Mouse (Mus musculus): ENCODE results near the gene Lrig1. TPM values are rescaled to one million over a fixed set of nuclear protein-coding genes. Genes with fewer than 3 reads are reported as not detected.

The Lrig1 gene
- polyA plus RNA-seq, 1 experiment from 2014 or later, result 10.9 TPM

DNA sequence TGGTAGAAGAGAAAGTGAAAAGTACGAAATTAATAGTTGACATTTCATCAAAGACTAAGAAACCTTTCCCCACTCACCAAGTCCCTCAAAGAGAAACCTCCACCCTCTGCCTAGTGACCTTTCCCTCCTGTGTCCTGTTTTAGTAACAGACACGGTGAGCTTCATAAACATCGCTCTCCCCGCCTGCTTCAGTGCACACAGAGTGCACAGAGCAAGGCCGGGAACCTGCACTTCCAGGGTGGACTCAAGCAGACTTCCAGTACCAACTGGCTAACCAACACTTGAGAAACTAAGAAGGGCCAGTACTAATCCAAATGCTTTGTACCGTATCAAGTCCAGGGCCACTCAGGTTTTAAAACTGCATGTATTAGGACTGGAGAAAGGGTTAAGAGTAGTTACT is 36.0 kb downstream of the Lrig1 start:
- Histone ChIP-seq H3K27me3 (ENCODE audit: control insufficient read depth, insufficient read depth, low read length) (no peaks in the 10 kb centered on the region), H3K4me3 (ENCODE audit: low read depth, low read length) (no peak overlapping the region), H3K9ac (ENCODE audit: low read depth, low read length) (no peak overlapping the region), H3K4me2 (no peak overlapping the region), H3K36me3 (ENCODE audit: control insufficient read depth, insufficient read depth, low read length) (no peaks in the 10 kb centered on the region), H3K9me3 (replicated peaks; ENCODE audit: control insufficient read depth, low read length) (no peaks in the 10 kb centered on the region), H3K4me1 (ENCODE audit: control insufficient read depth, insufficient read depth, low read length) (peaks cover 19% of the 10 kb centered on the region), H3K27ac (ENCODE audit: low read depth, low read length) (no peak overlapping the region)
- no peak for ATAC-seq (replicated peaks; ENCODE audit: insufficient number of reproducible peaks, low FRiP score, low TSS enrichment)
- WGBS (ENCODE audit: insufficient replicate concordance), result 58% methylated on average over 6 of the region's 6 CpGs

DNA sequence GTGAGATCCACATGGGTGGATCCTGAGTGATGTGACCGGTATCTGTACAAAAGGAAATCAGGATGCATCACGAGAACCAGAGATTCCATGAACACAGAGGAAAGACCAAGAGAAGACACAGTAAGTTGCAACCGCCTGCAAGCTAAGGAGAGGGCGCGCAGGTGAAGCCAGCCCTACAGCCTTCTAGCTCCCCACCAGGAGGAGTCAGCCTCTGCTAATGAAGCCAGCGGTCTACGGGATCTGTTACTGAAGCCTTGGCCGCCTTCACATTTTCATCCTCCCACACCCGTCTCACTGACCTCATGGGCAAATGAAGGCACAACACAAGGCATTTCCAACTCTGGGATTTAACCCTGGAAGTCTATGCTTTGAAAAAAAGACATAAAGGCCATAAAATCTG is 38.0 kb downstream of the Lrig1 start:
- Histone ChIP-seq H3K9ac (ENCODE audit: low read depth, low read length) (no peak overlapping the region), H3K4me2 (no peak overlapping the region), H3K27ac (ENCODE audit: low read depth, low read length) (no peak overlapping the region), H3K9me3 (replicated peaks; ENCODE audit: control insufficient read depth, low read length) (no peaks in the 10 kb centered on the region), H3K4me1 (ENCODE audit: control insufficient read depth, insufficient read depth, low read length) (peaks cover 16% of the 10 kb centered on the region), H3K4me3 (ENCODE audit: low read depth, low read length) (no peak overlapping the region), H3K36me3 (ENCODE audit: control insufficient read depth, insufficient read depth, low read length) (no peaks in the 10 kb centered on the region), H3K27me3 (ENCODE audit: control insufficient read depth, insufficient read depth, low read length) (no peaks in the 10 kb centered on the region)
- WGBS (ENCODE audit: insufficient replicate concordance), result 76% methylated on average over 9 of the region's 9 CpGs
- no peak for ATAC-seq (replicated peaks; ENCODE audit: insufficient number of reproducible peaks, low FRiP score, low TSS enrichment)

DNA sequence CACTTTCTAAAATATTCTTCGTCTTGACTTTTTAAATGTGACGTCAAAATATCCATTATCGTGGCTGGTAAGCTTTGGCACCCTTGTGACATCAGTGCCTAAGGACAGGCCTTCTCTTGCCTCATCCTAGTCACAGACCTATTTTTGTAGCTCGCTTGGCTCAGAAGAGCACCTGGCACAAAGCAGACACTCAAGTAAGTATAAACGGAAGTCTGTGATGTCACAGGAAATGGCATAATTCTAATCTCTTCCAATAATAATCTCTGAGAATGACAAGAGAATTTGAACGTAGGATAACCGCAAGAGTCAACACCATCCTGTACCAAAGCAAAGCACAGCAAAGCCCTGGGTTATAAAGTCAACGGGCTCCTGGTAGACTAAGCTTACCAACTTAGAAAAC is 38.6 kb downstream of the Lrig1 start:
- 79% methylated on average over 8 of the region's 8 CpGs for WGBS (ENCODE audit: insufficient replicate concordance)
- Histone ChIP-seq H3K36me3 (ENCODE audit: control insufficient read depth, insufficient read depth, low read length) (no peaks in the 10 kb centered on the region), H3K4me2 (no peak overlapping the region), H3K9me3 (replicated peaks; ENCODE audit: control insufficient read depth, low read length) (no peaks in the 10 kb centered on the region), H3K4me3 (ENCODE audit: low read depth, low read length) (no peak overlapping the region), H3K4me1 (ENCODE audit: control insufficient read depth, insufficient read depth, low read length) (peaks cover 16% of the 10 kb centered on the region), H3K27ac (ENCODE audit: low read depth, low read length) (no peak overlapping the region), H3K9ac (ENCODE audit: low read depth, low read length) (no peak overlapping the region), H3K27me3 (ENCODE audit: control insufficient read depth, insufficient read depth, low read length) (no peaks in the 10 kb centered on the region)
- ATAC-seq (replicated peaks; ENCODE audit: insufficient number of reproducible peaks, low FRiP score, low TSS enrichment), result no peak

DNA sequence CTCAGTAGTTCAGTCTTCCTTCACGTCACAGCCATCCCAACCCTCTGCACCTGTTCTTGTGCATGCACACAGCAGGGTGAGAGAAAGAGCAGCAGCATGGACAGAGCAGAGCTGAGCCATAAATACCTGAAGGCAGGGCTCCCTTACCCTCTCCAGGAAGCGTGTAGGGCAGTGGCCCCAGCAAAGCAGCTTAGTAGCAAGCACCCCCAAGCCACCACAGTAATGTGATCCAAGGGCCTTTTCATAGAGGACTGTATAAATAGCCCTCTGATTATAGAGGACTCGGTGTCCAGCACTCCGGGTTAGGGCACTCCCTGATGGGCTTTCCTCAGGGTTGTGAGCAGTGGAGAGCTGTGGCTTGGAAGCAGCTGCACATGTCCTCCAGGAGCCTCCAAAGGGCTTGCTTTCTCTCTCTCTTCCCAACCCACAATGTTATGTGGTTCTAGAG is 40.0 kb downstream of the Lrig1 start:
- WGBS (ENCODE audit: insufficient replicate concordance), result 62% methylated on average over 4 of the region's 4 CpGs
- Histone ChIP-seq H3K4me3 (ENCODE audit: low read depth, low read length) (no peak overlapping the region), H3K4me1 (ENCODE audit: control insufficient read depth, insufficient read depth, low read length) (peaks cover 20% of the 10 kb centered on the region), H3K4me2 (no peak overlapping the region), H3K27ac (ENCODE audit: low read depth, low read length) (no peak overlapping the region), H3K27me3 (ENCODE audit: control insufficient read depth, insufficient read depth, low read length) (no peaks in the 10 kb centered on the region), H3K9me3 (replicated peaks; ENCODE audit: control insufficient read depth, low read length) (no peaks in the 10 kb centered on the region), H3K36me3 (ENCODE audit: control insufficient read depth, insufficient read depth, low read length) (no peaks in the 10 kb centered on the region), H3K9ac (ENCODE audit: low read depth, low read length) (no peak overlapping the region)
- ATAC-seq (replicated peaks; ENCODE audit: insufficient number of reproducible peaks, low FRiP score, low TSS enrichment), result no peak

DNA sequence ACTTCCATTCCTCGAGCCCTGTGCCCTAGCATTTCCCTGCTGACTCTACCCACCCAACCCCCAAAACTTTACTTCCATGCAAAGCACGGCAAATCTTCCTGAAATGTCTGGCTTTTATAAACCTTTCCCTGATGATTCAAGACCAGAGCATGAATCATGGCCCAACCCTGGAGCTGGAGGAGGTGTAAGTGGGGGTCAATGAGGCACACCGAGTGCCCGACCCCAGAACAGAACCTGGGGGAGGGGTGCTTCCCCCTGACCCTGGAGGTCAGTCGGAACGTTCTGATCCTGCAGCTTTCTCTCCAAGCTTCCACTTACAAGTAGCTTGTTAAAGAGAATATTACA is 41.9 kb downstream of the Lrig1 start:
- Histone ChIP-seq H3K27ac (ENCODE audit: low read depth, low read length) (no peak overlapping the region), H3K9ac (ENCODE audit: low read depth, low read length) (no peak overlapping the region), H3K36me3 (ENCODE audit: control insufficient read depth, insufficient read depth, low read length) (0 out of 2 replicates have a peak, but pooled peaks cover 2% of the 10 kb centered on the region), H3K4me3 (ENCODE audit: low read depth, low read length) (no peak overlapping the region), H3K4me1 (ENCODE audit: control insufficient read depth, insufficient read depth, low read length) (peaks cover 17% of the 10 kb centered on the region), H3K9me3 (replicated peaks; ENCODE audit: control insufficient read depth, low read length) (no peaks in the 10 kb centered on the region), H3K4me2 (no peak overlapping the region), H3K27me3 (ENCODE audit: control insufficient read depth, insufficient read depth, low read length) (no peaks in the 10 kb centered on the region)
- WGBS (ENCODE audit: insufficient replicate concordance), result 51% methylated on average over 6 of the region's 6 CpGs
- ATAC-seq (replicated peaks; ENCODE audit: insufficient number of reproducible peaks, low FRiP score, low TSS enrichment), result no peak

DNA sequence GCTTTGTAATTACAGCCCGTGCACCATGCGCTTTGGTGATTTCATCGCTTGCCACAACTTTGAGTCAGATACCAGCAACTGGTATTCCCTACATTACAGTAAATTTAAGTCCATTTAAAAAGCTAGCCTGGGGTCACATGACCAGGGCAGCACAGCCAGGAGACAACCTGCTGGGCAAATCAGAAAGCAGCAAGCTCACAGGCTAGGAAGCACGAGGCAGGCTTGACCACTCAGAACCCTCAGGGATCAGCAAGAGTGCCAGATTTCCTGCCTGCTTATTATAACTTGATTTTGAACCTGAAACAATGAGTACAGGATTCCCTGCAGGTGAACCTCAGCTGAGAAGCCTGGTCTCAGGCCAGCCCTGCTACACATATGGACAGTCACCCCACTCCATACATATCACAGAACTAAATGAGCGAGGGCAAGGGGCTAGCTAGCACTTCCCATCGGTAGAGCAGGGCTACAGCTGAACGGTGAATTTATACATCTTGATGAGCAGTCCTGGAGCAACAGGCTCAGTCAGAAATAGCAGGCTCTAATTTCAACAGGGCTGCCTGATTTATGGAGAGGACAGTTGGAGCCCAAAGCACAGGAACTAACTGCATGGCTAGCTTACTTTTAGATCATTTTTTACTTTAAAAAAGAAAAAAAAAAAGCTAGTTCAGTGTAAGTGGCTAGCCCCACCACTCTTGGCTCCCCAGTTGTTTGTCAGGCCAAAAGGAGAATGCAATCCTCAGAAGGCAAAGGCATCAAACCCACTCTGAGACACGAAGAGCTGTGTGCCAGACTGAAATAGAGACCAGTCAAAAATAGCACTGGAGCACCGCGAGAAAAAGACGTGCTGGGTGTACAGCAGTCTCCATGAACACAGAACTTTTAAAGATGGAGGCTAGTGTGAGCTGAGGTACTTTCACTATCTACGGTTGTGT is 42.5 kb downstream of the Lrig1 start:
- Histone ChIP-seq H3K4me1 (ENCODE audit: control insufficient read depth, insufficient read depth, low read length) (peaks cover 17% of the 10 kb centered on the region), H3K4me2 (no peak overlapping the region), H3K4me3 (ENCODE audit: low read depth, low read length) (no peak overlapping the region), H3K27me3 (ENCODE audit: control insufficient read depth, insufficient read depth, low read length) (no peaks in the 10 kb centered on the region), H3K27ac (ENCODE audit: low read depth, low read length) (no peak overlapping the region), H3K36me3 (ENCODE audit: control insufficient read depth, insufficient read depth, low read length) (0 out of 2 replicates have a peak, but pooled peaks cover 2% of the 10 kb centered on the region), H3K9ac (ENCODE audit: low read depth, low read length) (no peak overlapping the region), H3K9me3 (replicated peaks; ENCODE audit: control insufficient read depth, low read length) (no peaks in the 10 kb centered on the region)
- ATAC-seq (replicated peaks; ENCODE audit: insufficient number of reproducible peaks, low FRiP score, low TSS enrichment), result no peak
- 64% methylated on average over 12 of the region's 12 CpGs for whole genome bisulfite sequencing (ENCODE audit: insufficient replicate concordance)

DNA sequence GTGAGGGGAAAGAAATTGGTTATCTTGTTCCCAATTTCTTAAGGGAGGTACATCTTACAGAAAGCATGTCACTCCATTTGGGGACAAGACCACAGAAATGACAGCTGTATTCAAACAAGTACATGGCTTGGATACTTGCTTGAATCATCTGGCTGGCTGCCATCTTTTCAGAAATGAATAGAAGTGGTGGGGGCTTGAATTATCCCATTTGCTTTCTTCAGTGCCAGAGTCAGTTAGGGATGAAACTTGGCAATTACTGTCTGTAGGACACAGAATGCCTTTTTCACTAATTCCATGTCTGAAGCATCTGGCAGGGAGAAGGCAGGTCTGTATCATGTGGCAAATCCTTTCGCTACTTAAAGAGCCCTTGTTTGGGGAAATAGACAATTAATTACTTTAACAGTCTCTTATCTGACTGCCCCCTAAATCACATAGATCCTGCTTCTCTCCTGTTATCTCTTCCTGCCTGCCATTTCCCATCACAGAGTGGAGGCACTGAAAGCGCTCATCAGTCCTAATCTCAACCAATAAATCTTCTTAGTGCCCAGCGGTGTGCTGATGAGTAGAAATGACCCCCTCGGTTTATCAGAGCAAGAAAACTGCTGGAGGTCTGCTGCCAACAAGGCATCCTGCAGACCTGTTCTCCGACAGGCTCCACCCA is 44.0 kb downstream of the Lrig1 start:
- Histone ChIP-seq H3K4me2 (no peak overlapping the region), H3K4me1 (ENCODE audit: control insufficient read depth, insufficient read depth, low read length) (peaks cover 17% of the 10 kb centered on the region), H3K9me3 (replicated peaks; ENCODE audit: control insufficient read depth, low read length) (no peaks in the 10 kb centered on the region), H3K4me3 (ENCODE audit: low read depth, low read length) (no peak overlapping the region), H3K27me3 (ENCODE audit: control insufficient read depth, insufficient read depth, low read length) (no peaks in the 10 kb centered on the region), H3K36me3 (ENCODE audit: control insufficient read depth, insufficient read depth, low read length) (0 out of 2 replicates have a peak, but pooled peaks cover 2% of the 10 kb centered on the region), H3K27ac (ENCODE audit: low read depth, low read length) (no peak overlapping the region), H3K9ac (ENCODE audit: low read depth, low read length) (no peak overlapping the region)
- WGBS (ENCODE audit: insufficient replicate concordance), result 25% methylated on average over 5 of the region's 5 CpGs
- ATAC-seq (replicated peaks; ENCODE audit: insufficient number of reproducible peaks, low FRiP score, low TSS enrichment), result no peak

DNA sequence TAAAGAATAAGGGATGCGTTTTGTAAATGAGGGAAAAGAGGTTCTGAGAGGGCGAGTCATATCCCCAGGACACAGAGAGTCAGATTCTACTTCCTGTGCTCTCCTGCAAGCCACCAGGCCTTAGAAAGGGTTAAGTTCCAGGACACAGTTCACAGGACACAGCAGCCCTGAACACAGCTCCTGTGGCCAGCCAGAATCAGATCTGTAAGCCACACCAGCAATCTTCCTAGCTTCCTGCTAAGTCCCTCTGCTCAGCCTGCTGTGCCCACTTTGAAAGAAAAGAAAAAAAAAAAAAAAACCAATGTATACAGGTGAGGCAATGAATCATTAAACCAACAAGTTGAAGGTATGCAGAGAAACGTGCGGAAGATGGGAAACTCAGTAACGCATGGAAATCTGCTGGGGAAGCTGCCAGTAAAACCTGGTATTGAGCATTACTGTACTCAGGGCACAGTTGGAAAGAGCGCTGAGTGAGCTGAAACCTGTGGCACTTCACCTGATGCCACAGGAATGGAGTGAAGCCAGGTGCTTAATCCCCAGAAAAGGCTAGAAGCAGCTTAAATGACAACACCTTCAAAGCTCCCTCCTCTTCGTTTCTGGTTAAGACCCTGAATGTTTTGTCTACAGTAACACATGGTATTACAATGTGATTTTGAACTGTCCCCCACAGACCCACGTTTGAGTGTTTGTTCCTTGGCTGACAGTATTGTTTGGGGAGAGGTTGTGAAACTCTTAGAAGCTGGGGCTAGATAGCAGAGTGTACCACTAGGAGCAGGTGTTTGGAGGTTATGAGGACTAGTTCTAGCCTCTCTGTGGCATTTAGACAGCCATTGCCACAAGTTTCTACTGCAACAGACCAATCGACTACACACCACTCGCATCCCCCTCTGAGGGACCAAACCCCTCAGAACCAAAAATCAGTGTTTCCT is 46.3 kb downstream of the Lrig1 start:
- 76% methylated on average over 10 of the region's 10 CpGs for WGBS (ENCODE audit: insufficient replicate concordance)
- ATAC-seq (replicated peaks; ENCODE audit: insufficient number of reproducible peaks, low FRiP score, low TSS enrichment), result no peak
- Histone ChIP-seq H3K27ac (ENCODE audit: low read depth, low read length) (no peak overlapping the region), H3K36me3 (ENCODE audit: control insufficient read depth, insufficient read depth, low read length) (0 out of 2 replicates have a peak, but pooled peaks cover 2% of the 10 kb centered on the region), H3K4me2 (no peak overlapping the region), H3K9ac (ENCODE audit: low read depth, low read length) (no peak overlapping the region), H3K4me3 (ENCODE audit: low read depth, low read length) (no peak overlapping the region), H3K4me1 (ENCODE audit: control insufficient read depth, insufficient read depth, low read length) (peaks cover 27% of the 10 kb centered on the region), H3K27me3 (ENCODE audit: control insufficient read depth, insufficient read depth, low read length) (no peaks in the 10 kb centered on the region), H3K9me3 (replicated peaks; ENCODE audit: control insufficient read depth, low read length) (no peaks in the 10 kb centered on the region)

Data from heart, embryonic 11.5 days (tissue).